Mouse (Mus musculus): Measurements from ENCODE around the gene Hrct1. TPM values are rescaled to one million over a fixed set of nuclear protein-coding genes. Genes with fewer than 3 reads are reported as not detected.

Gene Hrct1
- under 1 TPM; 0.64 to 0.68 TPM for total RNA-seq (2021)
- long read RNA-seq, experiment 1, partial matches to known transcripts, result 0 of 2 reads
- long read RNA-seq, experiment 1, other reads (novel, unspliced or antisense), result 0 of 2 reads
- long read RNA-seq, experiment 2, partial matches to known transcripts, result 0 of 1 reads
- long read RNA-seq, experiment 2, other reads (novel, unspliced or antisense), result 0 of 1 reads

DNA sequence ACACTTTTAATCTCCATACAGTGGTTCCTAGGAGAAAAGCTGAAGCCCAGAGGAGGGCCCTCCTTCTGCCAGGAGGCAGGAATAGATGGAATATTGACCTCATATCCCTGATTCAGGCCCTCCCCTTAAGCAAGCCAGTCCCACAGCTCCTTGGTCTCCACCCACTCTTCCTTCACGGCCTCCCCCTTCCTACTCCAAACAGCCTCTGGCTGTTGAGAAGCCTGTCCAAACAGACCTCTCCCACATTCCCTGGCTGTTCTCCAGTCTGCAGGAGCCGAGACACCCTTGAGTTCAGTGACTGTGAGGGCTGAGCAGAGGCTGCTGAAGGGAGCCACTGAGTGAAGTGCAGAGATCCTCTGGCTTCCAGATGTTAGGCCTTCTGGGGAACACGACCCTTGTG is at the start of gene Hrct1:
TSS of gene Hrct1 (plus strand) at position 194 of the 400 bp plus-strand sequence.
- peak; percentile 44 to 48 for DNase-seq (ENCODE audit: low spot score in 2 of 2)

DNA sequence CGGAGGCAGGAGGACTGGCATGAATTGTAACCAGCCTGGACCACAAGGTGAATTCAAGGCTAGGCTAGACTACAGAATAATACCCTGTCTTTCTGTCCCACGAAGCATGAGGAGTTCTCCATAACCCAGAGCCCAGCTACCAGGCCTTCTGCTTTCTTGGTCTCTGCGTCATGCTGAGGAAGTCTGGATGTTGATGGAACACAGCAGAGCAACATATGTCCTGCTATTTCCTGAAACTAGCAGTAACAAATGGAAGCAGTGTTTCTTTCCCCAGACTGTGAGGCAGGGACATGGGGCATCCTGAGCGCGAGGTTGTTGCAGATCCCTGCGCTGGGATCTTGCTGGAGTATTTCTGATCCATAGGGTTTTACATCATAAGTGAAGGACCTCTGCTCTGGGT is 48.4 kb upstream of the Hrct1 start:
- intact Hi-C loops (cut with DNase I), result no loop called here
- no peak for DNase-seq (ENCODE audit: low spot score in 2 of 2)

More for the DNA sequence above, at the start of gene Hrct1:
- intact Hi-C loops (cut with DNase I), result no loop called here

DNA sequence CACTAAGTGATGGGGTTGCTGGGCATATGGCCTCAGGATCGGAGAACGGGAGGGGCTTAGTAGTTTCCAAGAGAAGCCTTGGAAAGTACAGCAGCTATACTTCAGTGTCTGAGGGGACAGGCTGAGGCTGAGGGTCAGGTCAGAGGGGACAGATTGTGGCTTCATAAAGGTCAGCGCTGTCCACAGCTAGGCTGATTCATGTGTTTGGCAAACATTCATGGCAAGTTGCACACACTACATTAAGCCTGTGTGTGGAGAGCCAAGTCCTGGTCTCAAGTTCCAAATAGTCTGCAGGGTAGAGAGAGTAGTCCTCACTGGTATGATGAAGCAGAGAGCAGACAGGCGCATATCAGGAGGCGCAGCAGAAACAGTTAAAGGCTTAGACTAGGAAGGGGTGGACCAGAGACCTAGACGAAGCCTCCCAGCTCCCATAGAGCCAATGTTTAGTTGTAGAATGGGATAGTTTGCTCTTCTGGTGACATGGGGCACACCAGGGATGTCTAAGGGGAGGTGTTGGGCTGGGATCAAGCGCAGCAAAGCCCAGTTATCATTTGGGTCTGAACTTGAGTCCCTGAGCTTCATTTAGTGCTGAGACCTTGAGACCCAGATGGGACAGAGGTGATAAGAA is 47.5 kb upstream of the Hrct1 start:
- no peak for DNase-seq (ENCODE audit: low spot score in 2 of 2)
- intact Hi-C loops (cut with DNase I), result no loop called here

DNA sequence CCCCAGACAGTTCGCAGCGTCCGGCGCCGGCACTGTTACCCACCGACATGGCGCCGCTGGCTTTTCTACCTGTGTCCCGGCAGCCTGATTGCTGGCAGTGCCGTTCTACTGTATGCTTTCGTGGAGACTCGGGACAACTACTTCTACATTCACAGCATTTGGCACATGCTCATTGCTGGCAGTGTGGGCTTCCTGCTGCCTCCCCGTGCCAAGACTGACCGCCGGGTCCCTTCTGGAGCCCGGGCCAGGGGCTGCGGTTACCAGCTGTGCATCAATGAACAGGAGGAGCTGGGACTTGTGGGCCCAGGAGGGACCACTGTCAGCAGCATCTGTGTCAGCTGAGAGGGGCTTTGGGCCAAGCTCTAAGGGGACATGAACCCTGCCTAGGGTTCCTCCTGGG is 37.0 kb upstream of the Hrct1 start:
- no peak for DNase-seq (ENCODE audit: low spot score in 2 of 2)
- intact Hi-C loops (cut with DNase I), result no loop called here

DNA sequence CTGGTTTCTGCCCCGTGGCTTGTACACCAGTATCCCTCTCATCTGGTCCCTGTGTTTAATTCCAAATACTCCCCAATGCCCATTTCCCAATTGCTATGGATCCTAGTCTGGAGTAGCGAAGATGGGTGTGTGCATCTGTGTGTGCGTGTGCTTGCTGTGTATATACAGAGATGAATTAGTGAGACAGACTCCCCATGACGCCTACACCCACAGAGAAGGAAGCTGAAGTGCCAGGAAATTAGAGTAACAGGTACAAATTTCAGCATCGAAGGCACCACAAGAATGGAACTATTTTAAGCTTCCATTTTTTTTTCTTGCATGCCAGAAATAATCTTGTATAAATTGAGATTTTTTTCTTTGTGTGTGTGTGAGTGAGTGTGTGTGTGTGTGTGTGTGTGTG is 36.0 kb upstream of the Hrct1 start:
- peak; percentile 28 to 66 for DNase-seq (ENCODE audit: low spot score in 2 of 2)
- intact Hi-C loops (cut with DNase I), result no loop called here

DNA sequence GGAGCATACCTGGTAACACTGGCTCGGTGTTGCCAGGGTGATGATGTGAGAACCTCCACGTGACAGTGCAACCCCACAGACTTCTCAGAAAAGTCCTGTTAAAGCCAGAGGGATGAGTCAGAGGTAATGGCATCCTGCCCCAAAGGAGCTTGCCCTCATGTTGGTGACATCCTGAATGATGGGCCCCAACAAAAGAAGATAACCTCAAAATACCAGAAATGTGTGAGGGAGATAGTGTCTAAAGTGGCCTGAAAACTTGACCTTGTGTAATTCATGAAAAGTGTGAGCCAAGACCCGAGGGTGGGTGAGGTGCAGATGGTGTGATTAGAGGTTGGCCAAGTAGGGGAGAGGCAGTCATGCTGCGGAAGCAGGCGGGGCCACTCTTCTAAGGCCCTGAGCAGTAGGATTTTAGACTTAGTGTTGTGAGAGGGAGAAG is 33.2 kb upstream of the Hrct1 start:
- intact Hi-C loops (cut with DNase I), result no loop called here

DNA sequence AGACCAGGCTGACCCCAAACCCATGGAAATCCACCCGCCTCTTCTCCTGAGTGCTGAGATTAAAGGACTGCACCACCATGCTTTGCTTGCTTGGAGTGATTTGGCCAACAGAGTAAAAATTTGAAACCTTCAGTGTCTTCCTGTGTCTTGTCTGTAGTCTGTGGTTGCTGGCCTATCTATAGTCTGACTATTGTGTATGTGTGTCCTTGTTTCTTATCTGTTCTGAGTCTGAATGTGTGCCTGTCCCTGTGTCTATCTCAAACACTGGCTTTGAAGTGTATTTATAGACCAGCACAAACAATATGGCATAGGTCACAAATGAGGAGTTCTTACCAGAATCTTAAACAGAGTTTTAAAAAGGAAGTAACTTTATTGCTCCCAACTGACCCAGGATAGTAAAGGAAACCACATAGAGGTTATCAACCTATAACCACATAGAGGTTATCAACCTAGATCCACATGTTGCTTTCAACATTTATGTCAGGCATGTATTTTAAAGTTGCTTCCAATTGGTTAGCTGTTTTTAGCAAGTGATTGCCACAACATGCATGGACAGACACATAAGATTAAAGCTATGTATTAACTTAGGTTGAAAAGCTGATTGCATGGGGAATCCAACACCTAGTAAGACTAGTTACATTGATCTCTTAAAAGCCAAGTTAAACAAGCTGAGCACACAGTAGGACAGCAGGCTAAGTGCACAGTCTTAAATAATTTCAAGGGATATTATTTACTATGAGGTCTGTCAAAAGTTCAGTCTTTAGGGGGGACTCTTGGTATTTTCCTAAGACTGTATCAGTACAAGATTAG is 32.3 kb upstream of the Hrct1 start:
- no peak for DNase-seq (ENCODE audit: low spot score in 2 of 2)
- intact Hi-C loops (cut with DNase I), result no loop called here

More for the DNA sequence above, 33.2 kb upstream of the Hrct1 start:
- DNase-seq (ENCODE audit: low spot score in 2 of 2), result no peak

DNA sequence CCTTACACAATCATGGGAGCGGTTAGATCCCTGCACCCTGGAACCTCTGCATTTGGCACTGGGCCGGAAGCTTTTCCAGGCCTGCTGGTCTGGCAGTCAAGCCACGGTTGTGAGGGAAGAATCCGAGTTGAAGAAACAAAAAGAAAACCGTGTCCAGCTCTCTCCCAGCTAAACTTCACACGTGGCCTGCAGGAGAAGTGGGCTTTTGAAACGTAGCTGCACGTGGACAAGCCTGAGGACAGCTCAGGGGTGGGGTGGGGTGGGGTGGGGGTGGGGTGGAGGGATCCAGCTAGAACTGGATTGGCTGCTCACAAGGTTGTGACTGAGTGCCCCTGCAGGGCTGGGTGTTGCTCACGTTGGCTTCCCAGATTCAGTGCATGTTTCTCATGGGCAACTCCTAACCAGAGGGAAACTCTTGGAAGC is 31.7 kb upstream of the Hrct1 start:
- no peak for DNase-seq (ENCODE audit: low spot score in 2 of 2)

DNA sequence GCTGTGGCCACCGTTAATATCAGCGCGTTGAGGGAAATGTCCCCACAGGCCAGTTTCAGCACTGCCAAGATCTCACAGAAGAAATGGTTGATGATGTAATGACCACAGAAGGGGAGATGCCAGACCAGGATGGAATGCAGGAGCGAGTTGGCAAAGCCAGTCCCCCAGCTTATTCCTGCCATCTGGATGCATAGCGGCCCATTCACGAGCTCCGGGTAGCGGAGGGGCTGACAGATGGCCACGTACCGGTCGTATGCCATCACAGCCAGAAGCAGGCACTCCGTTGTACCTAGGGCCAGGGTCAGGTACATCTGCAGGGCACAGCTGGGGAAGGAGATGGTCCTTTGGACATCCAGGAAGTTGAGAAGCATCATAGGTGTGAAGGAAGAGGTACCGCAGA is 30.4 kb upstream of the Hrct1 start:
- intact Hi-C loops (cut with DNase I), result no loop called here

More for the DNA sequence above, 31.7 kb upstream of the Hrct1 start:
- intact Hi-C loops (cut with DNase I), result no loop called here

DNA sequence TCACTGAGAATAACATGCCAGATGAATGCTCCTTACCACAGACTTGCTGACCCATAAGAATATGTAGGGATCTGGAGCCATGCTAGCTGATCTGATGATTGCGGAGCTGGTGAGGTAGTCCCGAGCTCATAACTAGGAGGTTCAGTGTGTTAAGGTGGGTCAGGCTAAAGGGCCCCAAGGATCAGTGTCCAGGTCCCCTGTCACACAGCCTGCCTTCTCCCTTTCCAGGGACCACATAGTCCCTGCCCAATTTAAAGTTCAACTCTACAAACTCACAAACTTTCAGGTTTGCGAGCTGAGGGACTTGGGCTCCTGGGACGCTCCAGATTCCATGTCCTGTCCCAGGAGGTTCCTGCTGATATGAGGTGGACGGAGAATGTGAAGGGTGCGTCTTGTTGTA is 26.3 kb upstream of the Hrct1 start, which contains the start of gene Olfr70:
TSS of gene Olfr70 (minus strand) at position 101 of the 400 bp plus-strand sequence.
- no peak for DNase-seq (ENCODE audit: low spot score in 2 of 2)
- intact Hi-C loops (cut with DNase I), result no loop called here

More for the DNA sequence above, 30.4 kb upstream of the Hrct1 start:
- DNase-seq (ENCODE audit: low spot score in 2 of 2), result no peak

DNA sequence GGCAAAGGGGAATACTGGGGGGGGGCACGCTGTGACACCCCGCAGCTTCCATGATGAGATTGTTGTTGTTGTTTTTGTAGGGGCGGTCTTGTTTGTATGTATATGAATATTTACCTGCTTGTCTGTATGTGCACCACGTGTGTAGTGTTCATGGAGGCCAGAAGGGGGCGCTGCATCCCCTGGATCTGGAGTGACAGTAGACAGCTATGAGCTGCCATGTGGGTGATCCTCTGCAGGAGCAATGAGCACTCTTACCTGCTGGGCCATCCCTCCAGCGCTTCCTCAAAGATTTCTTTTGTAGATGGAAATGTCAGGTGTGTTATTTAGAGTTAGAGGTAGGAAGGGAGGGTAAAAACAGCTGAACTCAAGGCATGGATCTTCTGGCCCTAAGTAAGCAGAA is 23.5 kb upstream of the Hrct1 start:
- intact Hi-C loops (cut with DNase I), result no loop called here
- DNase-seq (ENCODE audit: low spot score in 2 of 2), result no peak

DNA sequence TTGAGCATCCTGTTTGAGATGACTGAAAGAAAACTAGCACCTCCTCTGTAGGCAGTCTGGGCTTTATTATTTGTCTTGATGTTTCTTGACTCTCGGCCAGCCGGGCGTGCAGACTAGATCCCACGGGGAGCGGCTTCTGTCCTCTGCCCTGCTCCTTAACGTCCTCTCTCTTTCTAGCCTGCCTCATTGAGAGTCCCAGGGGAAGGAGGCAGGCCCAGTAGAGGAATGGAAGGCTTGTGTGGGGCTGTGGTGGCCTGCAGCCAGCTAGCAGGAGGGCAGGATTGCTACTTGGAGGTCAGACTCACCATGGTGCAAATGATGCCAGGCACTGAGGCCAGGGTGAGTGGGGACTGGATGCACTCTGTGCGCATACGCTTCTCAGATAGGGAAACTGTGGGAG is 23.1 kb upstream of the Hrct1 start:
- DNase-seq (ENCODE audit: low spot score in 2 of 2), result no peak
- intact Hi-C loops (cut with DNase I), result no loop called here

DNA sequence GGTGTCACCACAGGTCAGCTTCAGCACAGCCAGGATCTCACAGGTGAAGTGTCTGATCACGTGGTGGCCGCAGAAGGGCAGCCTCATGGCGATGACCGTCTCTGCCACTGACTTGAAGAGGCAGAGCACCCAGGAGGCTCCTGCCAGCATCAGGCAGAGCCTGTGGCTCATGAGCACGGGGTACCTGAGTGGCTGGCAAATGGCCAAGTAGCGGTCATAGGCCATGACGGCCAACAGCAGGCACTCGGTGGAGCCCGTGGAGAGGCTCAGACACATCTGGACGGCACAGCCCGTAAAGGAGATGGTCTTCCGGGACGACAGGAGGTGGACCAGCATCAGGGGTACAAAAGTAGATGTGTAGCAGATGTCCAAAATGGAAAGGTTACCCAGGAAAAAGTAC is 21.0 kb upstream of the Hrct1 start:
- intact Hi-C loops (cut with DNase I), result no loop called here
- DNase-seq (ENCODE audit: low spot score in 2 of 2), result no peak

DNA sequence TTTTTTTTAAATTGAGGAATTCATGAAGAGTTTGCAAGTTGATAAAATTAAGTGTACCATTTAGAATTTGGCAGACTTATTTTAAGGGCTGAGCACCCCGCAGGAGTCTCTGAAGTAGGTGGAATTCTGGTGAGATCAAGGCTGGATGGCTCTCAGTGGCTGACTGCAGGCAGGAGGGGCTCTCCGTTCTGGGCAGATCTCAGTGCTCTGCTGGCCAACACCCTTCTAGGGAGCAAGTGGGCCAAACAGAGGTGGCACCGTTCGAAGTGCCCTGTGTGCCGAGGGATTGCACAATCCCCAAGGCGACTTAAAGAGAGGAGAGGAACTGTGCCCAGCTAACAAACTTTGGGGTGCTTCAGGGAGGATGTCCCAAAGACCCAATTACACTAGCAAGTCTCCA is 17.1 kb upstream of the Hrct1 start, which contains the start of gene Olfr71:
TSS of gene Olfr71 (minus strand) at position 387 of the 400 bp plus-strand sequence.
- intact Hi-C loops (cut with DNase I), result loop anchor here (2.0 kb wide), 1 partner anchor 37 kb away; no protein-coding TSS in a partner anchor

DNA sequence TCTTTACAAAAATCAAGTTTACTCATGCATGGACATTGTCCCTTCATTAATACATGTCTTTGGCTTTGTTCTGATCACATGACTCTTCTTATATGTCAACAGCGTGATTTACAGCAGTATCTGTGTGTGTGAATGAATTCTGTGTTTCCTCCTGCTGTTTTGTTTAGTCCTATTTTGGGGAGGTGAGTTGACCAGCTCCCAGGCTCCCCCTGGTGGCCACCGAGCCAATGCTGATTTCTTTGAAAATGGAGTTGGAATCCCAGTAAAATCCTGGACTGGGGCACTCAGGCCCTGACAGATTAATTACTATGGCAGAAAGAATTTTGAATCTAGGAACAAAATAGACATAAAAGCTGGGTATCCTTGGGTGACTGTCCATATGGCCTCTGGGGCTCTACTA is 15.2 kb upstream of the Hrct1 start:
- intact Hi-C loops (cut with DNase I), result loop anchor here (1.0 to 2.0 kb wide), 2 partner anchors 39 to 82 kb away; no protein-coding TSS in a partner anchor
- peak; percentile 78 to 83 for DNase-seq (ENCODE audit: low spot score in 2 of 2)

More for the DNA sequence above, 17.1 kb upstream of the Hrct1 start, which contains the start of gene Olfr71:
- no peak for DNase-seq (ENCODE audit: low spot score in 2 of 2)

DNA sequence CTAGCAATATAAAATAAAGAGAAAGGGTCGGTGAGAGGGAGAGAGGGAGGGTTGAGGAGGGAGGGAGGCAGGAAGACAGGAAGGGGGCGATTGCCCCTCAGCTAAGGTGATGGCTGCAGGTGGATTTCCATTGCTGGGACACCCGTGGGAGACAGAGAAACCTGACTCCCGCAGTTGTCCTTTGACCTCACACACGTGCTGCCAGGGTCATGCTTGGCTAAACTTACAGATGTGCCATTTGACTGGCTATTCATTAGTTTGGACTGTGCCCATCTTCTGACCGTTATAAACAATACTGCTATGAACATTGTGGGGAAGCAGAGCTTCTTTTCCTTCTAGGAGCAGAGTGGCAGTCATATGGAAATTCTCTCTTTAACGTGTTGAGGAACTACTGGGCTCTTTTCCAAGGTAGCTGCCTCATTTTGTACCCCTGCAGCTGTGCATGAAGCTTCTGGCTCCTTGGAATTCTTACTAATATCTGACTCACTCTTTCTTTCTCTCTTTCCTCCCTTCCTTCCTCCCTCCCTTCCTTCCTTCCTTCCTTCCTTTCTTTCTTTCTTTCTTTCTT is 13.3 kb upstream of the Hrct1 start:
- intact Hi-C loops (cut with DNase I), result no loop called here
- DNase-seq (ENCODE audit: low spot score in 2 of 2), result peak; percentile 51 to 62

DNA sequence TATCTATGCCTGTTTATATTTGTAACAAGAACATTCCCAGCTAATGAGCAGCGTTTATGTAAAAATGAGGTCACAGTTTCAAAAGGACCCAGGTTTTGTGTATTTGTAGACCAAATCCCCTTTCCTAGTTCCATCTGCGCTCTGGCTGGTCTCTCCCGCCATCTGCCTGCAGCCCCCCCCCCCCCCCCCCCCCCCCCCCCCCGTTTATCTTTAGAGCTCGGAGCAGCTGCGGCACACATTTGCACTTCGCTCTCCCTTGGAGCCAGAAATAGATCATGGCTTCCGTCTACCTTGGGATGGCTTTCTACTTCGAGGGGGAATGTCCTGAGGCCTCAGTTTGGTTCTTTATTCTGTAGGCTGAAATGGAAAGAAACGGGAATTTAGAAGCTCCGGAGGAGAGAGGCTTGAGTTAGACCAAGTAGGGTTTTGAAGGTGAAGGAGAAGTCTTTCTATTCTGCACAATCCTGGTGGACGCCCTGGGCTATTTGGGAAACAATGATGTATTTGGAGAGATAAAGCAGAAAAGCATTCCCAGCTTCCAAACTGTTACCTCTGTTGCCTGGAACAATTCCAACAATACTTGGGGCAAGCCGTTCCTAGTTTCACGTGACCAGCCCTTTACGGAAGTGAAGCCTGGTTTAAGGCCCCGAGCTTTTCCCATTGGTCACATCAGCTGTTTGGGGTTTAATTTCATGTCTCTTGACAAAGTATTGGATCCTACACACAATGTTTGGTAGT is 6.3 kb upstream of the Hrct1 start:
- peak in 1 of 2 experiments; percentile 43 for DNase-seq (ENCODE audit: low spot score in 2 of 2)
- intact Hi-C loops (cut with DNase I), result no loop called here

DNA sequence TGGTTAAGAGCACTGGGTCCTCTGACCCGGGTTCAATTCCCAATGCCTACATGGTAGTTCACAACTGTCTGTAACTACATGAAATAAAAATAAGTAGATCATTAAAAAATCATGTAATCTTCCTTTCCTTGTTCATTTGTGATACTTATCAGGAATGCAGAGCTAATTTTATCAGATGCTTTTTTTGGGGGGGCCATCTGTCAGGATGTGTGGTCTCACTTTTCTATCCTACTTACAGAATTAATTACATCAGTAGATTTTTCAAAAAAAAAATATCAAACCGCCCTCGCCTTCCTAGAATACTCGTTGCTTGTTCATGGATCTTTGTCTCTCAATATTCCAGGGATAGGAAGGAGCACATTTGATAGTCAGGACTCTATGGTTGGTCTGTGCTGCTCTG is 4.8 kb upstream of the Hrct1 start:
- intact Hi-C loops (cut with DNase I), result no loop called here
- peak in 1 of 2 experiments; percentile 45 for DNase-seq (ENCODE audit: low spot score in 2 of 2)

DNA sequence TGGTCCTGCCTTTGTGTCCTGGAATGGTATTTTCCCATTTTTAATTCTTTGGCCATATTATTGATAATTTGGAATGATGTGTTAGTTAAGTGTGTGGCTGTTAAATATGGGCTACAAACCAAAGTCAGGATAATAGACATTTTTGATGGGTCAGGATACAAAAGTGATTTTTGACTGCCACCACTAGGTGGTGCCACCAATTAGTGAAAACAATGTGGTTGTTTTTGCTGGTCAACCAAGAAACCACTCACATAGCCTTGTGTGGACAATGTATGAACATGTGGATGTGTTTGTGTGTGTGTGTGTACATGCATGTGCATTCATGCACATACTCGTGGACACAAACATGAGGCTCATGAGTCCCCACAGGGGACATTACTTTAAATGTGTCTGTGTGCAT is 2.2 kb upstream of the Hrct1 start:
- intact Hi-C loops (cut with DNase I), result no loop called here
- no peak for DNase-seq (ENCODE audit: low spot score in 2 of 2)
